Mouse (Mus musculus) E14TG2a.4 (cell line): ENCODE measurements around the gene Amotl2.

Experiments
- H3K27me3 ChIP-seq: 2 replicates; pipeline ENCODE4 v1.6.1; 2014; ENCODE audit warnings: low read length, control low read depth; ENCODE audit not compliant: insufficient read depth
- H3K36me3 ChIP-seq: 2 replicates; pipeline ENCODE4 v1.6.1; 2014; ENCODE audit warnings: low read length, control low read depth; ENCODE audit not compliant: insufficient read depth
- H3K4me1 ChIP-seq: replicated peaks from 2 replicates; pipeline ENCODE4 v1.6.1; 2014; ENCODE audit warnings: low read depth, low read length, control low read depth
- H3K4me3 ChIP-seq: replicated peaks from 2 replicates; pipeline ENCODE4 v1.5.1; 2014; ENCODE audit warnings: mild to moderate bottlenecking, low read length
- H3K9me3 ChIP-seq: 2 replicates; pipeline ENCODE4 v1.6.1; 2014; ENCODE audit warnings: low read length, control low read depth
- CTCF ChIP-seq: conservative IDR thresholded peaks from 2 replicates; pipeline ENCODE4 v1.5.1; 2014; ENCODE audit warnings: low read length
- NANOG ChIP-seq: IDR thresholded peaks from 2 replicates; pipeline ENCODE4 v1.6.1; 2014; ENCODE audit warnings: borderline replicate concordance, low read length, mixed read lengths
- POU5F1 ChIP-seq: IDR thresholded peaks from 2 replicates; pipeline ENCODE4 v1.6.1; 2014; ENCODE audit warnings: low read length, borderline replicate concordance

Amotl2 gene

GRCm38 (mm10) chr9:102728469-102728747 is 11.9 kb downstream of the Amotl2 start:
- peak overlapping the region; percentile 66 for H3K4me3 ChIP-seq
- no peaks in the 10 kb centered on the region for H3K9me3 ChIP-seq
- TF ChIP-seq POU5F1 = no peak
- no peak for TF ChIP-seq NANOG
- no peak for TF ChIP-seq CTCF
- H3K36me3 ChIP-seq = peaks cover 95% of the 10 kb centered on the region
- H3K4me1 ChIP-seq = peaks cover 90% of the 10 kb centered on the region
- H3K27me3 ChIP-seq = no peaks in the 10 kb centered on the region

- Histone ChIP-seq H3K4me3 (peak overlapping the region; percentile 66), H3K9me3 (no peaks in the 10 kb centered on the region), H3K4me1 (peaks cover 83% of the 10 kb centered on the region), H3K27me3 (no peaks in the 10 kb centered on the region), H3K36me3 (peaks cover 95% of the 10 kb centered on the region)
- TF ChIP-seq POU5F1 (no peak), NANOG (no peak), CTCF (no peak)
Measured at GRCm38 (mm10) chr9:102729093-102729845, 12.8 kb downstream of the Amotl2 start.

- peaks cover 89% of the 10 kb centered on the region for H3K36me3 ChIP-seq
- H3K4me3 ChIP-seq = 0 out of 2 replicates have a peak overlapping the region, but pooled peaks have one; percentile 3
- no peaks in the 10 kb centered on the region for H3K9me3 ChIP-seq
- no peaks in the 10 kb centered on the region for H3K27me3 ChIP-seq
- TF ChIP-seq CTCF = no peak
- no peak for TF ChIP-seq POU5F1
- no peak for TF ChIP-seq NANOG
- peaks cover 78% of the 10 kb centered on the region for H3K4me1 ChIP-seq
Measured at GRCm38 (mm10) chr9:102729876-102730413, 13.5 kb downstream of the Amotl2 start.

- Histone ChIP-seq H3K4me1 (peaks cover 72% of the 10 kb centered on the region), H3K9me3 (no peaks in the 10 kb centered on the region), H3K27me3 (no peaks in the 10 kb centered on the region), H3K4me3 (no peak overlapping the region), H3K36me3 (peaks cover 80% of the 10 kb centered on the region)
- no peak for TF ChIP-seq CTCF
- no peak for TF ChIP-seq NANOG
- TF ChIP-seq POU5F1 = no peak
Measured at GRCm38 (mm10) chr9:102731044-102731471, 14.6 kb downstream of the Amotl2 start.

GRCm38 (mm10) chr9:102731574-102732175 is 15.2 kb downstream of the Amotl2 start:
- H3K27me3 ChIP-seq = no peaks in the 10 kb centered on the region
- no peaks in the 10 kb centered on the region for H3K9me3 ChIP-seq
- peaks cover 69% of the 10 kb centered on the region for H3K4me1 ChIP-seq
- H3K36me3 ChIP-seq = peaks cover 77% of the 10 kb centered on the region
- H3K4me3 ChIP-seq = no peak overlapping the region
- no peak for TF ChIP-seq POU5F1
- TF ChIP-seq CTCF = no peak
- TF ChIP-seq NANOG = no peak

GRCm38 (mm10) chr9:102732326-102732865 is 15.9 kb downstream of the Amotl2 start:
- Histone ChIP-seq H3K4me3 (no peak overlapping the region), H3K4me1 (peaks cover 68% of the 10 kb centered on the region), H3K36me3 (peaks cover 70% of the 10 kb centered on the region), H3K27me3 (no peaks in the 10 kb centered on the region), H3K9me3 (no peaks in the 10 kb centered on the region)
- TF ChIP-seq NANOG (no peak), CTCF (no peak), POU5F1 (no peak)

GRCm38 (mm10) chr9:102733459-102733858 is 17.0 kb downstream of the Amotl2 start:
- H3K4me3 ChIP-seq = no peak overlapping the region
- no peaks in the 10 kb centered on the region for H3K9me3 ChIP-seq
- H3K4me1 ChIP-seq = peaks cover 64% of the 10 kb centered on the region
- no peaks in the 10 kb centered on the region for H3K27me3 ChIP-seq
- TF ChIP-seq CTCF (no peak), POU5F1 (no peak), NANOG (no peak)
- peaks cover 59% of the 10 kb centered on the region for H3K36me3 ChIP-seq

GRCm38 (mm10) chr9:102733999-102734738 is 17.7 kb downstream of the Amotl2 start:
- Histone ChIP-seq H3K4me1 (peaks cover 57% of the 10 kb centered on the region), H3K36me3 (peaks cover 52% of the 10 kb centered on the region), H3K9me3 (no peaks in the 10 kb centered on the region), H3K4me3 (no peak overlapping the region), H3K27me3 (no peaks in the 10 kb centered on the region)
- TF ChIP-seq POU5F1 (no peak), NANOG (no peak), CTCF (no peak)
